Mouse (Mus musculus) left cerebral cortex, postnatal 10 days (tissue): Measurements from ENCODE around the gene Thbs1. TPM values are rescaled to one million over a fixed set of nuclear protein-coding genes. Genes with fewer than 3 reads are reported as not detected.

Source experiments
- DNase-seq, 2 experiments: peaks; one replicate each; pipeline ENCODE4 v3.0.0; 2021 to 2022; ENCODE audit warnings: low spot score in 2 of 2, mixed read lengths in 1 of 2; ENCODE audit errors: extremely low spot score in 1 of 2
- intact Hi-C: fragments of 180-260 bp; cut with DNase I; formaldehyde crosslinking; loops from one replicate; pipeline ENCODE4 v1.15.1; 2025
- total RNA-seq, 2 experiments: library from RNA; stranded (reverse); gene quantifications; 2 replicates each; pipeline ENCODE4 v1.2.3; 2021

Gene Thbs1
- total RNA-seq, 2 experiments from 2014 or later: 6.7 to 6.8 TPM

GRCm38 (mm10) chr2:118174558-118175383 lies 63.1 kb downstream of the Thbs1 start:
- intact Hi-C loops: no loop called here
- DNase-seq: no peak

Other genes with a start within 250 kb of the Thbs1 start
- 1 to 10 TPM; 1.4 to 2.0 TPM for gene Fsip1, start 145.1 kb downstream of the Thbs1 start, total RNA-seq